Mouse (Mus musculus) C2C12 (cell line): Measurements from ENCODE around the gene Olfr1076.

ENCODE experiments used
- CTCF ChIP-seq: IDR thresholded peaks from one replicate; pipeline ENCODE4 v1.5.1; 2011; ENCODE audit not compliant: control insufficient read depth, insufficient read depth, insufficient read length
- MAX ChIP-seq: IDR thresholded peaks from one replicate; pipeline ENCODE4 v1.6.1; 2011; ENCODE audit warnings: mild to moderate bottlenecking, control low read depth

- TF ChIP-seq CTCF (no peak), MAX (no peak)
Observed at GRCm38 (mm10) chr2:86530991-86531390, 22.7 kb downstream of the Olfr1076 start.
